Mouse (Mus musculus) CD8-positive naive resting alpha-beta T cell, adult 2 months (primary cell): ENCODE results near the gene Mdm4.
A peak's percentile ranks its signal among the peaks of the same experiment; 100 is the strongest.
"Not testable (repeated sequence)": the region's sequence is repeated elsewhere in the genome, so short reads cannot be mapped to it uniquely, and the experiment has no call there.

Experiments
- DNase-seq, 2 experiments: peaks; one replicate each; pipeline ENCODE4 v3.0.0; 2022; ENCODE audit warnings: low read depth in 2 of 2, low spot score in 2 of 2

Gene Mdm4

GRCm38 (mm10) chr1:133021391-133021790 is 9.0 kb downstream of the Mdm4 start:
- DNase-seq, result peak in 1 of 2 experiments; percentile 15

GRCm38 (mm10) chr1:133020137-133020894 is 10.0 kb downstream of the Mdm4 start:
- DNase-seq, result no peak

GRCm38 (mm10) chr1:133019312-133019711 is 11.0 kb downstream of the Mdm4 start:
- DNase-seq, result no peak

GRCm38 (mm10) chr1:133018580-133018979 is 11.8 kb downstream of the Mdm4 start:
- DNase-seq, result no peak

- DNase-seq, result no peak
Measured at GRCm38 (mm10) chr1:133016775-133017428, 13.5 kb downstream of the Mdm4 start.

GRCm38 (mm10) chr1:133014196-133014595 is 16.2 kb downstream of the Mdm4 start:
- no peak for DNase-seq

- no peak for DNase-seq
Measured at GRCm38 (mm10) chr1:133013331-133013730, 17.0 kb downstream of the Mdm4 start.

- no peak for DNase-seq
Measured at GRCm38 (mm10) chr1:133011955-133012841, 18.2 kb downstream of the Mdm4 start.

GRCm38 (mm10) chr1:133006571-133006970 is 23.8 kb downstream of the Mdm4 start:
- no peak for DNase-seq

- DNase-seq, result no peak
Measured at GRCm38 (mm10) chr1:133000347-133000746, 30.0 kb downstream of the Mdm4 start.

- no peak for DNase-seq
Measured at GRCm38 (mm10) chr1:132991580-132991979, 38.8 kb downstream of the Mdm4 start.

- DNase-seq, result no peak
Measured at GRCm38 (mm10) chr1:132990733-132991132, 39.6 kb downstream of the Mdm4 start.

- not testable (repeated sequence) for DNase-seq
Measured at GRCm38 (mm10) chr1:132988556-132989459, 41.6 kb downstream of the Mdm4 start.

GRCm38 (mm10) chr1:132982728-132983127 is 47.6 kb downstream of the Mdm4 start:
- peak; percentile 12 to 34 for DNase-seq

GRCm38 (mm10) chr1:132981232-132981631 is 49.1 kb downstream of the Mdm4 start:
- no peak for DNase-seq

GRCm38 (mm10) chr1:132977402-132977801 is 53.0 kb downstream of the Mdm4 start:
- DNase-seq, result no peak

GRCm38 (mm10) chr1:132968659-132969058 is 61.7 kb downstream of the Mdm4 start:
- DNase-seq, result peak; percentile 37 to 56

GRCm38 (mm10) chr1:132964691-132965090 is 65.7 kb downstream of the Mdm4 start:
- no peak for DNase-seq

GRCm38 (mm10) chr1:132964106-132964505 is 66.3 kb downstream of the Mdm4 start:
- no peak for DNase-seq

- no peak for DNase-seq
Measured at GRCm38 (mm10) chr1:132961751-132962150, 68.6 kb downstream of the Mdm4 start.

- DNase-seq, result no peak
Measured at GRCm38 (mm10) chr1:132956809-132957208, 73.6 kb downstream of the Mdm4 start.
